Mouse (Mus musculus) natural killer cell, adult 2 months (primary cell): ENCODE measurements around the gene Rell1.

Source experiments
- DNase-seq, 2 experiments: peaks; one replicate each; pipeline ENCODE4 v3.0.0; 2022; ENCODE audit warnings: low spot score in 2 of 2

Gene Rell1

DNA sequence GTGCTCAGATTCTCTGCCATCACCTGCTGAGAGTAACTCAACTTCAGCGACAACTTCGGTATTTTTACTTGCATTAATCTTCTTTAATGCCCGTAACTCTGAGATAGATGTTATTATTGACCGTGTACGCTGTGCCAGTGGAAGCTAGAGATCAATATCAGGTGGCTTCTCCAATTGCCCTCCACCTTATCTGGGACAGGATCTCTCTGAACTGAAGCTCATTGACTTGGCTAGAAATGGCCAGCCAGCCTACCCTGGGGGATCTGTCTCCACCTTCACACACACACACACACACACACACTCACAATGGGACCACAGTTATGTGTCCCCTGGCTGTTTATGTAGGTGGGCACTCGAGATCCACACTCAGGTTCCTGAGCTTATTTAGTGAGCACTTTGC lies 16.7 kb downstream of the Rell1 start:
- no peak for DNase-seq

DNA sequence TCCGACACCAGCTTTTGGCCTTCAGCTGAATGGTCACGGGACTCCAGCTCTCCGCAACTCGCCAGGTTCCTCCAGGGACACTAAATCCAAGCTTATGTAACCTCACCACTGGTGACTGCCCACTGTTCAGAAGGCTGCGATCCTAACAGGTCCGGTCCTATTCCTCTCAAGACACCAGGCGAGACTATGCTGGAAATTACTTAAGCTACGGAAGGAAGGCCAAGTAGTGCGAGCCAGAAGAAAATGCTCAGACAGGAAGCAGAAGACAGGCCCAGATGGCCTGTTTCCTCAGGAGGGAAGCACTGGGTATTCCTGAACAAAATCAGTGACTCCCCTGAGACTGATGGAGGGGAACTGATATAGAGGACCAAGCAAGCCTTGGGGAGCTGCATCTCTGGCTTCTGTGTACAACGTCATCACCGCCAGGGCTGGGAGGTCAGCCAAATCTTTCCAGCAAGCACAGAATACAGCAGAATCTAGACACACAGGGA lies 17.2 kb downstream of the Rell1 start:
- DNase-seq, result no peak

DNA sequence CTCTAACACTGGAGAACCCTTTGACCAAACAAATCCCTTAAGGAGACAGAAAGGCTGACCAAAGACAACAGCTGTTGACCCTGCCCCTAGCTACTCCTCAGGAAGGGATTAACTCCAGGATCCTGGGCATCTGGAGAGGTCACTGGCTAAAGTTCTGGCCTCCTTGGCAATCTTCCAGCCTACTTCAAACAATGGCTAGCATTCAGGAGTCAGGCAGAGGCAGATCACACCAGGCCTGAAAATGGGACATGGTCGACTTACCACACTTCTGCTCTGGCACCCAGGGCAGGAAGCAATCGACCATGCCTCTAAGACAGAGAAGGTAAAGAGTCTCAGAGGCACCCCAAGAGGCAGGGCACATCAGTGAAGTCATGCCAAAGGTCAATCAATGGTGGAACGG lies 19.5 kb downstream of the Rell1 start:
- no peak for DNase-seq

DNA sequence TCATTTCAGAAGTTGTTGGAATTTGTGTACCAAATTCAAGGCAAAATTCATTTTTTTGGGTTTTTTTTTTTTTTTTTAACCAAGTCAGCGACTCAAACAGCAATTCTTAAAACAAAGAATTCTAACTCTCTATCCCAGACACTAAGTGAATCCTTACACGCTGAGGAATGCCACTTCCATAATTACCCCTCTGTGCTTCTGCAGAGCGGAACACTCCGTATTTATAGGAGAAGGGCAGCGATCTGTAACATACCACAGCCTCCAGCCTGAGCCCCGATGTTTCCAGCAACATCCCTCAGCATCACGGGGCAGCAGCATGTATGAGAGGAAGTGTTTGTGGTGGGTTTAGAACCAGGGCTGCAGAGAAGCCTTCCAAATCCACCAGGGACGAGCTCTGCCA lies 21.2 kb downstream of the Rell1 start:
- no peak for DNase-seq

DNA sequence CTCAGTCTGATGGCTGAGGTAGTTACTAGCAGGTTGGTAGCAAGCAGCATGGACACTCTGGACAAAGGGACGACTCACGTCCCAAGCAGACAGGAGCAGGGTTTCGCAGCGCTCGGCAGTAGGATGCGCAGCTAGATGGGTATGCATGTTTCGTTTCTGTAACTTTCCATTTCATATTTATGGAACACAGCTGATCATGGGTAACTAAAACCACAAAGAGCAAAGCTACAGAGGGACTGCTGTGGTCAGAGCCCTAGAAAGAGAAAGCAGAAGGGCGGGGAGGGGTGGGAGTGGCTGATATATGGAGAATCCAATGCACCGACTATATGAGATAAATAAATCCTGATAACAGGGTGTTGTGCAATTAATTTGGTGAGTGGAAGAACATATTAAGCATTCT lies 25.4 kb downstream of the Rell1 start:
- no peak for DNase-seq

DNA sequence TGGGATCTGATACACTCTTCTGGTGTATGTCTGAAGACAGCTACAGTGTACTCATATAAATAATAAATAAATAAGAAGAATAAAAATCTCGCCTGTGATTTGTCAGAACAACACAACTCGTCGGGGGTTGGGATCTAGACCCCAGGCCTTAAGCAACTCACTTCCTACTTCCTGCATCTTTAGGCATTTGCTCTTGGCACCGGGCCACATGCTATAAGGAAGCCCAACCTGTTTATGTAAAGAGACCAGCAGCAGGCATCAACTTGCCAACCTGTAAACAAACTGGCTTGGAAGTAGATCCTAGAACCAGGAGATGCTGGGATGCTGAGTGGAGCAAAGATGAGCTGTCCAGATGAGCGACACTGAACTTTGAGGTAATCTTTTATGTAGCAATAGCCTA lies 26.8 kb downstream of the Rell1 start:
- no peak for DNase-seq

DNA sequence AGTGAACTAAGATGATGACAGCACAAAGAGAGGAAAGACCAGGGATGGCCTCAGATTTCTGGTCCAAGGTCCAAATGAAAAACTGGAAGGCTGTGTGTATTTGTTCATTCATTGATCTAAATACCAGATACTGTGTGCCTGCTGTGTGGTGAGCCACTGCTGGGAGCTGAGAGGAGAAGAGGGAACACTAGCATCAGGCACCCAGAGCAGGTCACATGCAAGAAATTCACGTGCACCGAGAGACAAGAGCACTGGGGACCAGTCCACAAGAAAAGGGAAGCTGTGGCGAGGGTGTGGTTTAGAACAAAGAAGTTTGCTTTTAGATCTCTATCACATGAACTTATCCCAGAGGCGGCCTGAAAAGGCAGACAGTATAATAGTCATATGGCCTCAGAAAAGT lies 30.1 kb downstream of the Rell1 start:
- peak; percentile 38 to 75 for DNase-seq

DNA sequence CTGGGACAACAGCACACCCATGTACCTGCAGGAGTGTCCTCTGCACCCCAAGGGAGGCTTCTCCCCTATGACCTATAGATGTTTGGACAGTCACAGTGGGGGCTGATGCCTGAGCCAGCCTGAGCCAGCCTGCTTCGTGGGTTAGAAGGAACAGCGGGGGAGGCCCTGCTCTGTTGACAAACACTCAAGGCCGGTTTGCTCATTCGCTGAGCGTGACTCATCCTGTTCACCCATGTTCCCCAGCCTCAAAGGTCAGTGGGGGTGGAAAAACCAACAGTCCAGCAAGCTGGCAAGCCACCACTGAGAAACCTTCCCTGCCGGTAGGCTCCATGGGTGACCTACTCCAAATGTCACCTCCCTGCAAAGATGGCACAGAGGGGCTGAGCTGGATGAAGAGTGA lies 32.0 kb downstream of the Rell1 start:
- DNase-seq, result no peak

DNA sequence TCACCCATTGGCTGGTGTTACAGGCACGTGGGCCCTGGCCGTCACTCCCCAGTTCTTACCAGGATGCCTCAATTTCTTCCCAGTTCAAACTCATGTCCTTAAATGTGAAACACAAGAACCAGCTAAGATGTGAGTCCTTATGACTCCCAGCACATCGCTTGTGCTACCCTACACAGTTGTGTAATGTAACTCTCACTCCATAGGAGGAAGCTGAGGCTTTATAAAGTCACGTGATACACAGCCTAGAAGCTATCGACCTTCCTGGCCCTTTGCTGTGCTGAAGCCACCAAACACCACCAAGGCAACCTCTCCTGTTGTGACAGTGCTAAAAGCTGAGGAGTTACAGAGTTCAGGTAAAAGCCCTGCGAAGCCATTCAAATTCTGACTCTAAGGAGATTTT lies 33.1 kb downstream of the Rell1 start:
- DNase-seq, result no peak

DNA sequence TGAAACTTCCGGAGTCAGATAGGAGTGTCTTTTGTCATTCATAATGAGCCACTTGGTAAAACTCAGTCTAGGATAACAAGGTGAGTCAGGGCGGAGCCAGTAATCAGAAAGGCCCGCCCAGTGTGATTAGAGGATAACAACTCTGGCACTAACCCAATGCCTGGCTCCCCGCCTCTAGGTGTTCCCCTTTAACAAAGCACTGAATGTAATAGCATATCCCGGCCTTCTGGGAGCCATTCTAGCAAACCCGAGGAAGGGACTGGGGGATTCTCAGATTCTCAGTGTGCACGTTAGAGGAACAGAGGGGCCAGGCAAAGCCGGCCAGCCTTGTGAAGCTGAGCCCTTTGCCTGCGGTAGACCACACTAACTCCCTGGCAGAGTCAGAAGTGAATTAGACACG lies 35.9 kb downstream of the Rell1 start:
- DNase-seq, result no peak

DNA sequence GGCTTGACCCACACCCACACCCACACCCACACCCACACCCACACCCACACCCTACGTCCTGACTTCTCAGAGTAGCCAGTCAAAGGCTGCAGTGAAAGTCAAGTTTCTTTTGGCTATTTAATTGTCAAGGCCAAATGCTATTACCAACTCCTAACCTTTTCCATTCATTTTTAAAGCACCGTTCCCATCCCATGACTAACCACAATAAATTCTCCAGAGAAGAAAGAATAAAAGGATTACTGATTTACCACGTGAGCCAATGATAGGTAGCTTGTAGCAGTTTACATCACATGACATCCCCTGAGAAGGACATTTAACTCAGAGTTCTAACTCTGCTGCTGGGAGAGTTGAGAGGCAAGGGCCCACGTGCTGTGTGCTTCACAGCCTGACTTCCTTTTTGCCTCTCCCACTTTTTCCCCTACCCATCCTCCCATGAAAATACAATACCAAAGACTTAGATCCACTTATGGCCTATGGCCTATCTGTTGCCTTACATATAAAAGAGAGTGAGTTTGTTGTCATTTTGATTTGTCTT lies 37.8 kb downstream of the Rell1 start:
- DNase-seq, result no peak

DNA sequence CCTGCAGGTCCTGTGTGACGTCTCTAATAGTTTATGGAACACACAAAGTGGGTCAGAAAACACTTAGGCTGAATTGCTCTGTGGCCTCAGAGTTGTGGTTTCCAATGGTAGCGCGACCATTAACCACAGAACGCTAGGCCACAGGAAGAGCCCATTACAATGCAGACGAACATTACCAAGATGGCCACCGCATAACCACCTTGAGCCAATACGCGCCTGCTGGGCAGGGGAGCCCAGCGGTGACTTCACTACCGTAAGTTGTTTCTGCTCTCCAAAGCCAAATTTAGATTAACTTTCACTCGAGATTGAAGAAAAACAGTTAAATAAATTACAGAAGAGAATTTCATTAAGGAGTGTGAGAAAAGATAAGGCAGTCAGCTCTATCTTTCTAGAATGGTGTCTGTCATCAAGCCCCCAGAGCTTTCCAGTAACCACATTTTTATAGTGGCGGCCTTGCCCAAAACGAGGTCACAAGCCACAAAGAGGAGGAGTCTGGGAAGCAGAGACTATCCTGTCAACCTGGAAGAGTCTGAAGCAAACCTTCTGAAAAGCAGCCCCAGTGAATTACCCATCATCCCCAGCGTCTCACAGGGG lies 43.6 kb downstream of the Rell1 start:
- DNase-seq, result no peak

DNA sequence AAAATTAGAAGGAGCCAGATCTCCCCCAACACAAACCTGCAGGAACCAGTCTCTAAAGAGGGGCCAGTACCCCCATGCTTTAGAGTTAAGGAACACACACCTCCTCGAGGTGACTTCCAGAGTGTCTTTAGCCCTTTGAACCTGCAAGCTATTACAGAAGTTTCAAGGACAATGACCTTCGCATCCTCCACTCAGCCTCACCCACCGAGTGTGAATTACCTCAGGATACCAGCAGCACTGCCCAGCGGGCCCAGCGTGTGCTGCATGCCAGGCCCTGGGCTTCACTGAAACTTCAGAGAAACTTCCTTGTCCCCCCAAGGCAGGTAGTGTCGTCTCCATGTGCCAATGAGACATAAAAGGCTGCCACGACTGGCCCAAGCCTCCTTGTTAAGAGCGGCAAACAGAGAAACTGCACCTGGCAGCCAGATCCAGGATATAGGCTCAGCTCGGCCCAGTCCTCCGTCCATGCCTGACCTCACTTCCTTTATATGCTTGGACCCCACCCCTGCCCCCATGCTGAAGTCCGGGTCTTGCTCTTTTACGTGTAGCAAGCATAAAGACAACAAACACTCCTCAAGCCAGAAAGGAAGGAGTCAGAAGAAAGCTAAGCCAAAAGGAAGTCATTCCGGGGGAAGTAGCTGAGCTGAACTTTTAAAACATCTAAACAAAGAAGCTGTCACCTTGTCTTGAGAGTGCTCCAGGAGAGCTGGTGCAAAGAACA lies 45.2 kb downstream of the Rell1 start:
- no peak for DNase-seq

DNA sequence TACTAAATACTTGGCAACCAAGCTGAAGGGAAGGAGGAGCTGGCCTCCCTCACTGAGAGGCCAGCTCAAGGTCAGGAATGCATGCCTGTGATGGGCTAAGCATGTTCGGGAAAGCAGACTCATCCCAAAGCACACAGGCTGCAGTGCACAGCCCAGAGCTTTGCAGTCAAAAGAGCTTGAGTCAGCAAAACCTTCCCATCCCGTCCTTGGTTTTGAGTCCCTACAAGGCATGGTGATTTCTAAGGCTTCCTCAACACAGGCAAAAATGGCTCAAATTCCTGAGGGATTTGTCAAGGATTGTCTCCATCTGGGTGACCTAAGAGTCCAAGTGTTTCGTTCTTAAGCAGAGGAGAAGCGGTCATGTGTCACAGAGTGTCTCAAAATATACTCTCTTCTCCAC lies 50.5 kb downstream of the Rell1 start:
- DNase-seq, result no peak

DNA sequence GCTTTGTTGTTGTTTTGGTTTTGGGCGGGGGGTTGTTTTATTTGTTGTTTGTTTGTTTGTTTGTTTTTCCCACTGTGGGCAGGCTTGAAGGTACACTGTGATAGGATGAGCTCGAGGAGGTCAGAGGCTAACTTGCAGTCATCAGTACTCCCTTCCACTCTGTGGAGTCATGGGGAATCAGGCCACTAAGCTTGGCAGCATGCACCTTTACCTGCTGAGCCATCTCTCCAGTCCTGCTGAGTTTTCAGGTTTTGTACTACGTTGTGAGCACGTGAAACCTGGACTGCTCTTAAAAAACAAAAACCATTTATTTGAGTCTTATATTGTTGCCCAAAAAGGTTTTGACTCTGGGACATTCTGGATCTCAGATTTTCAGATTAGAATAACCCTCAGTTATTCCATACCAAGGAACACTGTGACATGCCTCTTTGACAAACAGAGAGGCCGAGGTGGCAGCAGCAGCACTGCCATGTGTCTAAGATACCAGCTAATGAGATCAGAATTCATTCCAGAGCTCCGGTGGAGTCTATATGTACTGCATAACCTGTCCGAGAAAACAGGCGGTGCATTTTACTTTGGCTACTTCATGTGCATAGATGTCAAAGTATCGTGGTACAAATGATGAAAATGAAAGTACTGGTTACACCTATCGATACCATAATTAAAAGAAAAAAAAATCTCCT lies 52.1 kb downstream of the Rell1 start:
- no peak for DNase-seq

DNA sequence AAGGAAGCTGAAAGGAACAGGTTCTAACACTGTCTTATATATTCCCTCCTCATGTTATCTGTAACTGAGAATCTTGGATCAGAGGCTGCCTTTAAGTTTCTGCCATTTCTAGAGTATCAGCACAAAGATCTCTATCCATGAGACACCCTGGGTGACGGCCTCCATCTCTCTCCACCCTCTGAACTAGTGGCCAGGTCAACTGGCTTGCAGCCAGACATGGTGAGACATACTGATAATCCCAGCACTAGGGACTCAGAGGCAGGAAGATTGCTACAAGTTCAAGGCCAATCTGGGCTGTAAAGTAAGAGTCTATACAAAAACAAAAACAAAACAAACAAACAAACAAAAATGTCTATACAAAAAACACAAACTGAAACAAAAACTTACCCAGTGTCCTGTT lies 53.8 kb downstream of the Rell1 start:
- no peak for DNase-seq

DNA sequence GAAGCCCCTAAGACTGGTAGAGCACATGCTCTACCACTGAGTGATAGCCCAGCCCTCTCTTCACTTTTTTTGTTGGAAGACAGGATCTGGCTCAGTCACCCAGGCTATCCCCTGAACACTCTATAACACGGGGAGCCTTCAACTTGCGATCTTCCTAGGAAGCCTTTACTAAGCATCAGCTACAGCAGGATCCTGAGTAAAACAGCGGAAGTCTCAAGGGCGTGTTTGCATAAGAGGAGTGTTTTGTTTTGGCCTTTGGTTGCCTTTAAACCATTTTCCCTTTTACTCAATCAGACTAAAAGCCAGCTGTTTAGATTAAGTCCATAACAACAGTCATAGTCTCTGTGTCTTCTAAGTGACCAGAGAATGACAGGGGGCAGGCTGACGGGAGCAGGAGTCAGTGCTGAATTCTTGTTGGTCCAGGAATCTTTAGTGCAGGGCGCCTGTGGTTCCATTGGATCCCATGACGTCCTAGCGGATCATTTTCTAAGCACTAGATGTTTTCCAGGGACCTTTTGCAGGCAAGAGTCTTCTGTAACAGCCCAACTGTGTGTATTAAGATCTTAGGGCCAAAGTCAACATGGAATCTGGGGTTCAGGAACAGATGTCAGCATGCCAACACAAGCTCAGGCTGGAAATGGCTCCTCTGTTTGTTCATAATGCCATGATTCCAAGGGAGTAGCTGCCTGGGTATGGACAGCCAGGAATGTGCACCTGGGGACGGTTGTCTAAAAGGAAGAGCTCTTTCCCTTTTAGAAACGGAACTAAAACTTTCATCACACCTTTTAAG lies 58.3 kb downstream of the Rell1 start:
- no peak for DNase-seq

DNA sequence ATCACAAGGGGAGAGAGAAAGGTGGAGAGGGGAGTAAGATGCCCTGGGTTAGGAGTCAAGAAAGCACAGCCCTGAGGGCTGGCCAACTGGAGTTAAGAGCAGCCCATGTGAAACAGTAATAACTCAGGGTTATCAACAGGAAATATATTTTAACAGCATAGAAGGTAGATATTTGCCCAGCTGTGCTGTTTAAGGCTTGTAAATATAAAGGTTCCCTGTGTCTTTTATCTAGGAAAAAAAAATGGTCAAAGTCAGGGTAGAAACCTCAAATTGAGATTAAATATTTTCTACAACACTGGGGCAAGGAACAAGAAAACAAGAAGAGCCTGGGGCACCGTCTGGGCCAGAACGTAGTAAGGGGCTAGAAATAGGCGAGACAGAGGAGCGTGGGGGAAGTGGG lies 61.2 kb downstream of the Rell1 start:
- no peak for DNase-seq

DNA sequence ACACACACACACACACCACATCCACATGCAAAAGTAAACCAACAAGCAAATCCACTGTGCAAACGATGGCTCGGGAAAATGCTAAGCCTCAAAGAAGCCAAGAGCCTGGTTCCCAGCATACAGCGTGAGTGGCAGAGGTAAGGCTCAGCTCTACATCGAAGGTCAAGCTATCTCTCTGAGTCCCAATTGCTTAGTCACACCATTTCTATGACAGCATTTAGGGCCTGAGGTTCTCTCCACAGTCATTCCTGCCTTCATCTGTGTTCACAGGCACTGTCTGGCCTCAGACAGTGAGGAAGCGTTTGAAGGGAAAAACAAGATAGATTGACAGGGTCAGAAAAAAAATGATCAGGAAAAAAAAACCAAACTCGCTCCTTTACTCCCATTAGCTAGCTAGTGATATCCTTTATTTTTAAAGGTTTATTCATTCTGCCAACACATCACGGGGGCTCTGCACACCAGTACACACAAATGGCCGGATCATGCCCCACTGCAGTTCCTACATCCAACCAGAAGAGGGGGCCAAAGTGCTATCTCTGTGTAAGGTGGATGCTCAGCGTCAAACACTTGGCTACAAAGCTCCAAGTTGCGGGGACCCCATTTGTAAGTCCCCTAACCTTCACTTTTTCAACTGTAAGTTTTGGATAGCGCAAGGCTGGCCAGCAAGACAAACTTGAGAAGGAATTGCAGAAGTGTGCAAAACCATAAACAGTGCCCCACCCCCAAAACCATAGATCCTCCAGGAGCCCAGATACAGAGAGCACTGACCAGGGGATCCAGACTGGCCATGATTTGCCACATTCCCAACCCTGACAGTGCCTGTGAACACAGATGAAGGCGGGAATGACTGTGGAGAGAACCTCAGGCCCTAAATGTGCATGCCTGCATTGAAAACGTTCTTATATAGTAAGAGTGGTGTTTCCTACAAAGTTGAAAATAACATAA lies 62.3 kb downstream of the Rell1 start:
- peak; percentile 70 to 81 for DNase-seq

DNA sequence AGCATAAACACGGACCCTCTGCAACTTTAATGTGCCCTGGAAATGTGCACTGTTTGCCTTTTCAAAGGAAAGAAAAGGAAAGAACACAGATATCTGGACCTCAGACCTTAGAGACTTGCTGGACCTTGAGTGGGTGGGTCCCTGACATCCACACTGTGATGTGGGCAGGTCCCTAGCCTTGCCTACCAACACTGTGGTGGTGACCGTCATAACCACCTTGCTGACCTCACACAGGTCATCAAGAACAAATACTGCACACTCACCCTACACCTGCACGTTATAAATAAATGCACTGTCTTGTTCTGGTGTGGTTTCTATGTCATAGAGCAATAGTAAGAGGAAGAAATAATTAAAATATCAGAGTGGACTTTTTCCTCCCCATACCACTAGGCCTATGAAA lies 65.4 kb downstream of the Rell1 start:
- no peak for DNase-seq

DNA sequence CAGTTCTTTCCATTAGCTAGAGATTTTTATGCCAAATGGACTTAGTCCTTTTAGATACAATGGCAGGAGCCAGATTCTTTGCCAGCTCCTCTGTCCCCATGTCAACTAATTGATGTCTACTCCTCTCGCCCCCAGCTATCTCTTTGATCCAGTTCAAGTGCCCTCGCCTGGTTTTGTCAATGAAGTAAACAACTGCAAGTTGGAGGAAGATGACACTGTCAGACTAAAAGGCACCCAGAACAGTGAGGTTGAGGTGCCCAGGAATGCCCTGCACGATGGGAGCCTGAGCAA lies 70.9 kb downstream of the Rell1 start:
- no peak for DNase-seq
